Mouse (Mus musculus) liver, embryonic 14.5 days (tissue): ENCODE results near the gene Tfeb.

Experiments
- CTCF ChIP-seq: IDR thresholded peaks from 2 replicates; pipeline ENCODE4 v1.5.1; 2016; ENCODE audit warnings: antibody characterized with exemption, low read depth, control low read depth
- EP300 ChIP-seq: IDR thresholded peaks from 2 replicates; pipeline ENCODE4 v1.6.1; 2016; ENCODE audit warnings: antibody characterized with exemption, low read depth

DNA sequence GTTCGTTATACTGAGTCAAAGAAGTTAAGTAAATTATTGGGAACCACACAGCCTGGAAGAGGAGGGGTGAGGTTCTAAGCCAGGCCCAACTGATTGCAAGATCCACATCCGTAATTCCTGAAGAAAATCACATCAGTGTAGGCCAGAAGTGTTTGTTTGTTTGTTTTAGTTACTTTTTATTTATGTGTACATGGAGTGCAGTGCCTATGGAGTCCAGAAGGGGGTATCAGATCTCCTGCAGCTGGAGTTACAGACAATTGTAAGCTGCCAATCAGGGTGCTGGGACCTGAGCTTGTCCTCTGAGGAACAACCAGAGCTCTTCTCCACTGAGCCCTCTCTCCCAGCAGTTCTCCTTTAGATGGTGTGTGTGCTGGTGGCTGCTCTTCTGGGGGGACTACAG, 3.4 kb downstream of the Tfeb start:
- peak; percentile 49 for TF ChIP-seq CTCF
- no peak for TF ChIP-seq EP300
